Mouse (Mus musculus): ENCODE data around the gene Car11.
A peak's percentile ranks its signal among the peaks of the same experiment; 100 is the strongest.

The Car11 gene

DNA sequence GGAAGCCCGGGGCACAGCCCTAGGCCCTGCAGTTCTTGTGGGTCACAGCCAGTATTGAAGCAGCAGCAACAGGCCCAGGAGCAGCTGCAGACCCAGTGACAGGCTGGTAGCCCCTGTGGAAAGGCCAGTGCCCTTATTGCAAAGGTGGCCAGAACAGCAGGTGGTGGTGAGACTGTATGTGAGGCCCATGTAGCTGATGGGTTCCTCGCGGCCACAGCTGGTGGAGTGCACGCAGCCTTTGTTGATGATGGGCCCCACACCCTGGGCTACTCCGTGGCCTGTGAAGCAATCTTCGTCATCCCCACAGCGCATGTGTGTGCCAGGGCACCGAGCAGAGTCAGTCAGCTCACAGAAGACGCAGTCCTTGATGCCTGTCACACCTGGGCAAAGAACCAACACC lies 25.5 kb downstream of the Car11 start:
- no peak for DNase-seq

DNA sequence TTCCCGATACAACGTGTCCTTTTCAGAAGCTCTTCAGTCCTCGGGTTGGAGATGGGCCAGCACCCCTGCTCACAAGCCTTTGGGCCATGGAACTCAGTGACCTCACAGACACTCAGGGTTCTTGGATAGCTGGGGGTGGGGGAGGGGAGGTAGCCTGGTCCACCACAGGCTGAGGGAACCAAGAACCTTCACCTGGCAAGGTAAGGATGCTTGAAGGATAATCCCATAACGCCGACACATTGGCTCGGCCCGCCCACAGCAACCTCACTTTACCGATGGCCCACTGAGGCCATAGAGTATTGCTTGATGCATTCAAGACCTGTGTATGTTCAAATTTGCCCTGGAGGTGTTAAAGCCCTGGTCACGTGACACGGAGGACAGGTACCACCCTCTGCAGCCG lies 26.1 kb downstream of the Car11 start, which contains the start of gene Spaca4:
Spaca4 (minus strand) TSS at position 101 of the 400 bp plus-strand sequence.
- no peak for DNase-seq

DNA sequence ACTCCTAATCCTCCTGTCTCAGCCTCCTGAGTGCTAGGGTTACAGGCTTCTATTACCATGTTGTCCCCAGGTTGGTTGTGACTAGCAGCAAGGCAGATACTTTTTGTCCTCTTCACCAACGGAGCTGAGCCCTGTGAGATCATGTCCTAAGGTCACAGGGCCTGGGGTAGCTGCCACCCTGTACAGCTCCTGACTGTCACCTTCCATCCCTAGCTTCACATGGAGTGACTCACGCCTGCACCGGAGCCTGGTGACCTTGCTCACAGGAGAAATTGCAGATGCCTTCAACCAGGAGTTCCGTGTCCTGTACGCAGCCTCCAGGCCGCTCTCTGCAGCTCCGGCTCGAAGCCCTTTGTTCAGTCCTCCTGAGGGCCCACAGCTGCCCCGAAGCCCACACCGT lies 26.8 kb downstream of the Car11 start:
- no peak for DNase-seq

DNA sequence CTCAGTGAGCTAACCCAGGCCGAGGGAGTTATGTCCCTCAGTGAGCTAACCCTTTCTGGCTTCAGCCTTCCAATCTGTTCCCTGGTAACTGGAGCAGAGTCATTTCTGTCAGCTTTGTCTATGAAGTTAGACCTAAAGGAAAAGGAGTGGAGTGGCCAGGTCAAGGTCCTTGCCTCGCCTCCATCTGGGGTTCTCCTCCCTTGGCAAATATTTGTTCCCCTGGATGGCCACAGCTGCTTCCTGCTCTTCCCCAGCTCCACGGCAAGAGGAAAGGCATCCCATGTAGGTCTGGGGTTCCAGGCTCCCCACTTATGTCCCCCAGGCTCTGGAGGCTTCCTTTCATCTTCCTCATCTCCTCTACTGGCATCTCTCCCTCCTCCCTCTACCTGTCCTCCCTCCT lies 28.0 kb downstream of the Car11 start:
- no peak for DNase-seq

DNA sequence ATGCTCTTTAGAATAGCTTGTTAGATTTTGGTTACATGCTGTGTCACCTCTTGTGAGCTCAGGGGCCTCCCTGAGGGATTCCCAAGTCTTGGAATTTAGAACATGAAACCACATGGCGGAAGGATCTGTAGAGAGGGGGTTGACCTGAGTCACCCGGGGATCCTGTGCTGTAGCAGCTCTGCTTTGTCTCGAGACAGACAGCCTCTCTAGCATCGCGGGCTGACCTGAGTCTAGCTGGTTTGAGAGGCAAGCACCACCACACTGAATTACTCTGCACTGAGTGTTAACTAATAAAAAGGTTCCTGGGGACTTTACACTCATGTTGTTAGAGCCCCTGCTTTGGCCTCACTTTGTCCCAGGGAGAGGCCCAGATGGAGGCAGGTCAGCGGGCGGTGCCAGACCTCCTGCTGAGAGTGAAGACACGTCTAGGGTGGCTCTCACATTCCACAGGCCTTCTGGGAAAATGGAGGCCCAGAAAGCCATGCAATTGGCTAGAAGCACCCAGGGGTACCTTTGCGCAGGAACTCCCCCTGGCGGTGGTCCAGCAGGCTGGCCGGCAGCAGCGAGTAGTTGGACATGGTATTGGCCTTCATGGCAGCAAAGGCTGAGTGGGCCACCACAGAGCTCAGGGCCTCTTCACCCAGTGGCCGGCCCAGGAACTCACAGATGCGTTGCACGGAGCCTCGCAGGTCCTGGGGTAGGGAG lies 31.2 kb downstream of the Car11 start:
- DNase-seq: peak; percentile 55 to 78

DNA sequence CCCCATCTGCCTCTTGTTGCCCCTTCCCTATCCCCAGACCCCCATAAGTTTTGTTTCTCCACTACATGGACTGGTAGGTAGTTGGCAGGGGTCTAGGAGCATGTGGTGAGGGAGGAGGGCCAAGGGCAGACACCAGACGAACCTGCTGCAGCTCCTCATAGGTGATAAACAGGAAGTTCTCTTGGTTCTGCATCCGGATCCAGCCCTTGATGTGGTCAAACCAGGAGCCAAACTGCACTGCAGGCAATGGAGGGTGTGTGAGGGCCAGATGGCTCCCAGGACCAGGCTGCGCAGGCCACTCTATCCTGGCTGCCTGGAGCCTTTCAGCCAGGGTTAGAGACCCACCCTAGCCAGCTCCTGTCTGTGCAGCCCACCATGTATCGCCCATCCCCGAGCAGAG lies 33.8 kb downstream of the Car11 start:
- no peak for DNase-seq

DNA sequence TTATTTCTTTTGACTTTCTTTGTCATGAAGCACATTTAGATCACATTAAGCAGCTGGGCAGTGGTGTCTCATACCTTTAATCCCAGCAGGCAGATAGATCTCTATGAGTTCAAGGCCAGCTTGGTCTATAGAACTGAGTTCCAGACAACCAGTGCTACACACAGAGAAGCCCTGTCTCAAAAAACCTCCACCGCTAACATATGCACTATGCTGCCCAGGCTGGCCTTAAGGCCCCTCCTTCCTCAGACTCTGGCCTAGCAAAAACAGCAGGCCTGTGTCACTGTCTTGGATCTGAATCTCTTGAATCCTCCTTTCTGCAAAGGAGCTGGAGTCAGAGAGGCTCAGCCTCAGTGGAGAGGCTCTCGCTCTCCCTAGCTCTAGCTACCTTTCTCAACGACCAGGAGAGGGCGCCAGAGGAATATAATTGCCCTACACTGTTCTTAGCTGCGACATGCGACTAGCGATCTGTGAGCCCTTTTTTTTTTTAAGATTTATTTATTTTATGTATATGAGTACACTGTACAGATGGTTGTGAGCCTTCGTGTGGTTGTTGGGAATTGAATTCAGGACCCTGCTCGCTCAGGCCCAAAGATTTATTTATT lies 39.6 kb downstream of the Car11 start:
- peak; percentile 87 to 92 for DNase-seq

DNA sequence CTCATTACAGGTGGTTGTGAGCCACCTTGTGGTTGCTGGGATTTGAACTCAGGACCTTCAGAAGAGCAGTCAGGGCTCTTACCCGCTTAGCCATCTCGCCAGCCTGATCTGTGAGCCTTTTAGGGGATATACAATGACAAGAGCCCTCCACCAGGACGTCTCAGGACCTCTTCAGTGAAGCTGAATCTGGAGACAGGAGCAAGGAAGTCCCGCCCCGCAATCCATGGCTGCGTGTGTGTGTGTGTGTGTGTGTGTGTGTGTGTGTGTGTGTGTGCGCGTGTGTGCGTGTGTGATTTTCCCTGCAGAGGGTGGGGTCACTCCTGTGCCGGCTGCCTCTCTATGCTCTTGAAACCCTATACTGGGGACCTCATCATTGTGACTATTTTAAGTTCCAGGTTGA lies 40.2 kb downstream of the Car11 start:
- DNase-seq: no peak

DNA sequence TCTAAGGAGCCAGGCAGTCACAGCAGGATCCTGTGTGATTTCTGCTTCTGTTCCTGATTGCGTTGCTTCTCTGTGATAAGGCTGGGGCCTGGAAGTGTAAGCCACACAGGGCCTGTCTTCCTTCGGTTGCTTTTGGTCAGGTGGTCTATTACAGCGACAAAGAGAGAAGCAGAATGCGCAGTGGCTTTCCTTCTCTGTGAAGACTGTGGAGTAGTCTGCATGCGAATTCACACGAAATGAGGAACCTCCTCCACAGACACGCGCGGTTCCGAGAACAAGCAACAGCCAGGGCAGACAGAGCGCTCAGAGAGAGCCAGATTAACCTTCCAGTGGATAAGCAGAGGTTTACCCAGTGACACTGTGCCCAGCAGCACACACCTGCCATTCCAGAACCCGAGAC lies 41.7 kb downstream of the Car11 start:
- DNase-seq: no peak

DNA sequence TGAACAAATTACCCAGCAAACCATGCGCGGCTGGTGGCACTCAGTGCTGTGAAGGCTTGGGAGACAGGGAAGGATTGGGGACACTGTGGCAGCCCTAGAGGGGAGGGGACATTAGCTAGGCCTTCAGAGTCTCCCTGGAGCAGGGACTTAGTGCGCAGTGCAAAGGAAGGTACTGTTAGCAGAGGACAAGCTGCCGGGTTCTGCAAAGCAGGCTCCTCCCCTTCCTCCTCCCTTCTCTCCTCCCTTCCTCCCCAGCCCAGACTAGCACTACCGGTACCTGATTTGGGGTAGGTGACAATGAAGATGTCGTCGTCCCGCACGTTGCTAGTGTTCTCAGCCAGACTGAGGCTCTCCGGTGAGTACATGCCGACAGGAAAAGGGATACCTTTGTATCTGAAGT lies 42.1 kb downstream of the Car11 start:
- no peak for DNase-seq

DNA sequence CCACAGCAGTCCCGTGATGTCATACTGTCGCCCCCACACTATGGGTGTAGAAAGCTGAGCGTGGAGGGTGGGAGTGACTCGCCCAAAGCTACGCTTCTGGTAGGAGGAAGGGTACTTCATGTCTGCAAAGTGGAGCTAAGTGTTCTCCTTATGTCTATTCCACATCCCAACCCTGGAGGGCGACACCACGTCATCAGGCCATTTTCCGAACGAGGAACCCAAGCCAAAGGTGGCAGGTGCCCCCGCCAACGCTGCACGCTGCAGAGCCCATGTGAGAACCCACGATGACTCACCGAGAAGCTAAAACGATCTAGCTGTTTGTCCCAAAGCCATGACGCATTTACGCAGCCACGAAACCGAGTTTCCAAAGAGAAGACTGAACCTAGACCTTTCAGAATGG lies 42.7 kb downstream of the Car11 start:
- no peak for DNase-seq

DNA sequence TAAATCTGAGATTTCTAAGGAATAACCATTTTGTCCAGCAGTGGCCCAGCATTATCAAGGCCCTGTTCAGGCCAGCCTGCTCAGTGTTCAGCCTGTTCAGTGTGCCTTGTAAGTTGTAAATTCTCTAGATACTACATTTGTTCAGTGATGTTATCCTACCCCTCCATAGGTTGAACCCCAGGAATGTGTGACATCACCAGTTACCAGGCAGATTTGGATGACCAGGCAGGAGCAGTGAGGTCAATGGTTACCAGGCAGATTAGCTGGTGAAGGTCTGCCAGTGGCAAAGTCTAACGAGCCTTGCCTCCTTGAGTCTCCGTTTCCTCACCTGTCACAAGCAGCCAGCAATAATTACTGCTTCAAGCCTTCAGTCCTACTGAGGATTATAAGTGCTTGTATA lies 44.7 kb downstream of the Car11 start:
- peak; percentile 87 to 92 for DNase-seq

DNA sequence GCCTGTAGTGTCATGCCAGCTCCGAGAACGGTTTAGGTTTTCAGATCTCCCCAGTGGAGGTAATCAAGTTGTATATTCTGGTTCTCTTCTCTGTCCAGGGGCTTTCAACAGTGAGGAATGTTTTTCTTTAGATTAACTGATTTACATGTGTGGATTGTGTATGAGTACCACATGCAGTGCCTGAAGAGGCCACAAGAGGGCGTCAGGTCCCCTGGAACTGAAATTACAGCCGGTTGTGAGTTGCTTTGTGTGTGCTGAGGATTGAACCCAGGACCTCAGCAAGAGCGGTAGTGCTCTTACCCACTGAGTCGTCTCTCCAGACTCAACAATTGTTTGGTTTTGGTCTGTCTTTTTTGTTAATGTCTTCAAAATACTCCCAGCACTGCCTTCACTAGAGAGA lies 46.9 kb downstream of the Car11 start:
- peak in 1 of 2 experiments; percentile 29 for DNase-seq

DNA sequence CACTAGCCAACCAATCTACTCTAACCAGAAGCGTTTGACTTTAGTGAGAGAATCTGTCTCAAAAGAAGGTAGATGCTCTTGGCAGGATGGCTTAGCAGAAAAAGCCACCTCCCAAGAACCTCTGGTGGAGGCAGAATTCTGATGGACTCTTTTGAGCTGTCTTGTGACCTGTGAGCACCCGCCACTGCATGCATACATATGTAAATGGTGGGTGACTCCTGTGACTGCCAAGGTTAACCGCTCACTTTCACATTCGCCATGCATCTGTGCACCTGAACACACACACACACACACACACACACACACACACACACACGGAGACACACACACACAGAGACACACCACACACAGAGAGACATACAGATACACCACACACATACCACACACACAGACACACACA lies 47.8 kb downstream of the Car11 start:
- DNase-seq: no peak

DNA sequence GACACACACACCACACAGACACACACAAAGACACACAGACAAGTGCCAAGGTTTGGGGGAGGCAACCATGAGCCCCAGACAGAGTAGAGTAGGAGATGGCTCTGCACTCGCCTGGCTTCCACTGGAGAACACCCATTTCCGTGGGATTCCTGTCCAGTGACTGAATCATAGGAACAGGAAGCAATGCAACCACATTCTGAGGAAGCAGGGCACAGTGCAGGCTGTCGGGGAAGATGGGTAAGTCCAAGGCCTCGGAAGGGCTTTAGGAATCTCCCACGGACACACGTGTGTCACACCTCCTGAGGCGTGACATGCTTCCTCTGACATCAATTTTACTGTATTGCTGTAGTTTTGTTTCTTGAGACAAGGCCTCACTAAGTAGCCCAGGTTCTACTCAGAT lies 48.5 kb downstream of the Car11 start:
- DNase-seq: peak in 1 of 2 experiments; percentile 57

DNA sequence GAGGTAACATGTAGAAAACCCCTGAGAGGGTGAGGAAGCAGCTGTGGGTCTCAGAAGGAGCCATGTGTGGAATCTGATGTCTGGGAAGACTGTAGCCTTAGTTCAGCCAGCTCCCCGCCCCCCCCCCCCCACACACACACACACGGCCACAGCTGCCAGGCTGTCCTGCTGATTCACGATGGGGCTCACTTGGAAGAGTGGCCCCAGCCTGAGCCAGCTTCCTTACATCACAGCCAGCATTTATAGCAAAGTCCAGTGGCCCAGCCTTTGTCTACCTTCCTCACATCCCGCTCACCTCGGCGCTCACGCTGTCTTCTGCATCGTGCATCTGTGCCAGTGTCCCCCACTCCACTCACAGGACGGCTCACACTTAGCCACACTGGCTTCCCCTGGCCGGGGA lies 49.8 kb downstream of the Car11 start:
- no peak for DNase-seq

DNA sequence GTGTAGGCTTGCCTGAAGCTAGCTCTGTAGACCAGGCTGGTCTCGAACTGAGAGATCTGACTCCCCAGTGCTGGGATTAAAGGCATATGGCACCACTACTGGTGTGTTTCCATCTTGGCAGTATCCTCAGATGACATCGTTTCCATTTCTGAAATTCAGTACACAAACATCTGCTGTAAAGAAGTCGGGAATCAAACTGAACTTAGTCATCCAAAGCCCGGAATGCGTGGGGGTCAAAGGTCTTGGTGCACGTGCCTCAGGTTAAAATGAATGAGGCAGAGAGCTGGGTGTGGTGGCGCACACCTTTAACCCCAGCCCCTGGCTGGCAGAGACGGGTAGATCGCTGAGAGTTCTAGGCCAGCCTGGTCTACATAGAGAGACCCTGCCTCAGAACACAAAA lies 50.5 kb downstream of the Car11 start:
- DNase-seq: peak; percentile 50 to 63

Measured in kidney, postnatal 25 days (tissue).